Mouse (Mus musculus): Measurements from ENCODE around the gene Zfp512. TPM values are rescaled to one million over a fixed set of nuclear protein-coding genes. Genes with fewer than 3 reads are reported as not detected.
A peak's percentile ranks its signal among the peaks of the same experiment; 100 is the strongest.
"Not testable (repeated sequence)": the region's sequence is repeated elsewhere in the genome, so short reads cannot be mapped to it uniquely, and the experiment has no call there.

Zfp512 gene
- 93.9 and 100 TPM in 2 replicates for polyA plus RNA-seq (2016; fragmentation: Nextera tagmentation; extraction: Ambion mirVana)

- peak; percentile 99 for ATAC-seq (ENCODE audit: low FRiP score)
- Histone ChIP-seq H3K9me3 (no peaks in the 10 kb centered on the region), H3K36me3 (replicated peaks) (no peaks in the 10 kb centered on the region), H3K4me1 (peaks cover 14% of the 10 kb centered on the region), H3K27ac (no peak within 1 kb of the TSS), H3K4me3 (replicated peaks) (peak within 1 kb of the TSS; percentile 51), H3K4me2 (peak within 1 kb of the TSS; percentile 73), H3K27me3 (no peaks in the 10 kb centered on the region), H3K9ac (peak within 1 kb of the TSS; percentile 75)
- 6% methylated on average over 23 of the region's 23 CpGs for WGBS
These were observed at the start of gene Zfp512 for GRCm38 (mm10) chr5:31451878-31452561. Zfp512 (plus strand) TSS chr5:31452431.

DNA sequence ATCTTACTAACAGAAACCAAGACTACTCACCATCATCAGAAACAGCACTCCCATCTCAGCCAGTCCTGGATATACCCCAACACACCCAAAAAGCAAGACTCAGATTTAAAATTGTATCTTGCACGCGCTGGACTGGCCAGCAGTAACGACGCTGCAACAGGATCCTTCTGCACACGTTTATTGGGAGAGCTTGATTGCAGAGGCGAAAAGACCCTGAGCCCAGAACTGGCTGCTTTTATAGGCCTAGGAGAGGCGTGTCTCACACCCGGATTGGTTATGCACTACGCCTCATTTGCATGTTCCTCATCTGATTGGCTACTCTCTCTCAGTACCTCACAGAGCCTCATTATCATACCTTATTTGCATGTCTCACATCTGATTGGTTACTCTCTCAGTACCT lies 17.5 kb upstream of the Zfp512 start:
- not testable (repeated sequence) for H3K27ac ChIP-seq; H3K4me3 ChIP-seq (replicated peaks); H3K27me3 ChIP-seq; ATAC-seq (ENCODE audit: low FRiP score); H3K4me2 ChIP-seq; H3K9me3 ChIP-seq; H3K9ac ChIP-seq; H3K36me3 ChIP-seq (replicated peaks); H3K4me1 ChIP-seq
- WGBS = 91% methylated on average over 9 of the region's 9 CpGs

DNA sequence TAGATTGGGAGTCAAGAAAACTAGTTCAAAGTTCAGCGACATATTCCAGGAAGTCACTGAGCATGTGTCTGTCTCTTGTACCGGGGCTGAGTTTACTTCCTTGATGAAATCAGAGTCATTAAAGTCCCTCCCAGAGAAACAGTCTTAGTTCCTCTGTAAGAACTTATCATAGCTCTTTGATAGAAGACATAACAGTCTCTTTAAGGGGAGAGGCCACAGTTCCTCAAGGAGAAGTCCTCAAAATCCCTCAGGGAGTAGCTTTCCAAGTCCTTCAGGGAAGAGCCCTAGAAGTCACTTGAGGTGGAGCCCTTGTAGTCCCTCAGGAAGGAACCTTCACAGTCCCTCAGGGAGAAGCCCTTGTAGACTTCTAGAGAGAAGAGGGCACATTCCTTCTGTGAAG lies 895 bp upstream of the Zfp512 start:
- Histone ChIP-seq H3K27me3 (no peaks in the 10 kb centered on the region), H3K4me2 (no peak overlapping the region), H3K4me3 (replicated peaks) (no peak overlapping the region), H3K9ac (no peak overlapping the region), H3K4me1 (peaks cover 14% of the 10 kb centered on the region), H3K27ac (no peak overlapping the region), H3K36me3 (replicated peaks) (no peaks in the 10 kb centered on the region), H3K9me3 (no peaks in the 10 kb centered on the region)
- WGBS = 89% methylated on average over 2 of the region's 2 CpGs
- ATAC-seq (ENCODE audit: low FRiP score) = no peak

- Histone ChIP-seq H3K27ac (no peak overlapping the region), H3K9me3 (no peaks in the 10 kb centered on the region), H3K4me2 (peak overlapping the region; percentile 73), H3K4me3 (replicated peaks) (peak overlapping the region; percentile 51), H3K36me3 (replicated peaks) (no peaks in the 10 kb centered on the region), H3K4me1 (peaks cover 14% of the 10 kb centered on the region), H3K9ac (peak overlapping the region; percentile 75), H3K27me3 (no peaks in the 10 kb centered on the region)
- WGBS = 0% methylated on average over 11 of the region's 11 CpGs
- ATAC-seq (ENCODE audit: low FRiP score) = no peak; the same call in 1 of the 2 replicates
These were observed 289 bp downstream of the Zfp512 start for GRCm38 (mm10) chr5:31452562-31452878.

- no peaks in the 10 kb centered on the region for H3K27me3 ChIP-seq
- H3K4me1 ChIP-seq = peaks cover 14% of the 10 kb centered on the region
- H3K9me3 ChIP-seq = no peaks in the 10 kb centered on the region
- peak overlapping the region; percentile 73 for H3K4me2 ChIP-seq
- H3K9ac ChIP-seq = peak overlapping the region; percentile 75
- no peak overlapping the region for H3K27ac ChIP-seq
- no peak for ATAC-seq (ENCODE audit: low FRiP score)
- WGBS = 20% methylated on average over 7 of the region's 7 CpGs
- H3K4me3 ChIP-seq (replicated peaks) = peak overlapping the region; percentile 51
- H3K36me3 ChIP-seq (replicated peaks) = no peaks in the 10 kb centered on the region
These were observed 717 bp downstream of the Zfp512 start for GRCm38 (mm10) chr5:31452886-31453410.

- H3K27me3 ChIP-seq = no peaks in the 10 kb centered on the region
- no peak overlapping the region for H3K27ac ChIP-seq
- no peaks in the 10 kb centered on the region for H3K4me1 ChIP-seq
- no peaks in the 10 kb centered on the region for H3K9me3 ChIP-seq
- H3K4me2 ChIP-seq = no peak overlapping the region
- H3K36me3 ChIP-seq (replicated peaks) = peaks cover 74% of the 10 kb centered on the region
- no peak for ATAC-seq (ENCODE audit: low FRiP score)
- no peak overlapping the region for H3K4me3 ChIP-seq (replicated peaks)
- H3K9ac ChIP-seq = no peak overlapping the region
- WGBS = 96% methylated on average over 3 of the region's 3 CpGs
These were observed 15.6 kb downstream of the Zfp512 start for GRCm38 (mm10) chr5:31467798-31468197.

GRCm38 (mm10) chr5:31469711-31470110 lies 17.5 kb downstream of the Zfp512 start:
- no peak for ATAC-seq (ENCODE audit: low FRiP score)
- 92% methylated on average over 6 of the region's 6 CpGs for WGBS
- H3K36me3 ChIP-seq (replicated peaks) = peaks cover 91% of the 10 kb centered on the region
- no peak overlapping the region for H3K27ac ChIP-seq
- H3K9me3 ChIP-seq = no peaks in the 10 kb centered on the region
- no peak overlapping the region for H3K4me3 ChIP-seq (replicated peaks)
- no peaks in the 10 kb centered on the region for H3K27me3 ChIP-seq
- no peak overlapping the region for H3K4me2 ChIP-seq
- H3K4me1 ChIP-seq = no peaks in the 10 kb centered on the region
- no peak overlapping the region for H3K9ac ChIP-seq

GRCm38 (mm10) chr5:31470334-31470733 lies 18.1 kb downstream of the Zfp512 start:
- H3K4me3 ChIP-seq (replicated peaks) = no peak overlapping the region
- H3K9ac ChIP-seq = no peak overlapping the region
- no peak for ATAC-seq (ENCODE audit: low FRiP score)
- peaks cover 92% of the 10 kb centered on the region for H3K36me3 ChIP-seq (replicated peaks)
- no peaks in the 10 kb centered on the region for H3K4me1 ChIP-seq
- no peaks in the 10 kb centered on the region for H3K9me3 ChIP-seq
- H3K27ac ChIP-seq = no peak overlapping the region
- no peak overlapping the region for H3K4me2 ChIP-seq
- H3K27me3 ChIP-seq = no peaks in the 10 kb centered on the region
- 76% methylated on average over 7 of the region's 7 CpGs for WGBS

- Histone ChIP-seq H3K4me2 (no peak overlapping the region), H3K4me3 (replicated peaks) (no peak overlapping the region), H3K4me1 (no peaks in the 10 kb centered on the region), H3K9me3 (no peaks in the 10 kb centered on the region), H3K27ac (no peak overlapping the region), H3K36me3 (replicated peaks) (peaks cover 71% of the 10 kb centered on the region), H3K27me3 (no peaks in the 10 kb centered on the region), H3K9ac (no peak overlapping the region)
- no peak for ATAC-seq (ENCODE audit: low FRiP score)
- 97% methylated on average over 4 of the region's 4 CpGs for WGBS
These were observed 28.3 kb downstream of the Zfp512 start for GRCm38 (mm10) chr5:31480536-31480935.

DNA sequence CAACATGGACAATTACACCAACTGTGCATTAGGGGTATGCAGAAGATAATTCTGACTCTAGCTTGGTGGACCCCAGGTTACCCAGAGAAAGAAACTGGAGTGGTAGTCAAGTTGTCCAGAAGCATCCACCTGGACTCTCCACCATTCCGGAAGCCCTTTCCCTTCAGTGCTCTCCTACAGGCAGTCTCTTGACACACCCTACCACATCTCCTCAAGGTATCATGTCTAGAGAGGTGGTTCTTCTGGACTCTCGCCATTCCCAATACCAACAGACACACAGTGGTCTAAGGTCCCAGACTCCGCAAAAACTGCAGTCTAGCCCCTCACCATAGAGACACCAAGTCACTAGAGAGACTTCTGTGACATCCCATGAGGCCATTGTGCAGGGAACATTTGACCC lies 33.2 kb downstream of the Zfp512 start, which contains the start of gene 4930548H24Rik:
Gene 4930548H24Rik, plus strand, starts transcription at position 301 of the 400 bp plus-strand sequence.
- H3K4me3 ChIP-seq (replicated peaks) = no peak within 1 kb of the TSS
- no peak within 1 kb of the TSS for H3K27ac ChIP-seq
- WGBS = 96% methylated on average over 3 of the region's 3 CpGs
- no peak within 1 kb of the TSS for H3K4me2 ChIP-seq
- no peaks in the 10 kb centered on the region for H3K4me1 ChIP-seq
- H3K36me3 ChIP-seq (replicated peaks) = peaks cover 22% of the 10 kb centered on the region
- no peaks in the 10 kb centered on the region for H3K9me3 ChIP-seq
- ATAC-seq (ENCODE audit: low FRiP score) = no peak
- no peak within 1 kb of the TSS for H3K9ac ChIP-seq
- H3K27me3 ChIP-seq = no peaks in the 10 kb centered on the region

GRCm38 (mm10) chr5:31487889-31488288 lies 35.7 kb downstream of the Zfp512 start:
- Histone ChIP-seq H3K4me1 (no peaks in the 10 kb centered on the region), H3K27me3 (0 out of 2 replicates have a peak, but pooled peaks cover 4% of the 10 kb centered on the region), H3K9ac (no peak overlapping the region), H3K9me3 (no peaks in the 10 kb centered on the region), H3K27ac (no peak overlapping the region), H3K36me3 (replicated peaks) (no peaks in the 10 kb centered on the region; the same call in none of the 2 replicates), H3K4me3 (replicated peaks) (no peak overlapping the region), H3K4me2 (no peak overlapping the region)
- no peak for ATAC-seq (ENCODE audit: low FRiP score)
- 98% methylated on average over 3 of the region's 3 CpGs for WGBS

DNA sequence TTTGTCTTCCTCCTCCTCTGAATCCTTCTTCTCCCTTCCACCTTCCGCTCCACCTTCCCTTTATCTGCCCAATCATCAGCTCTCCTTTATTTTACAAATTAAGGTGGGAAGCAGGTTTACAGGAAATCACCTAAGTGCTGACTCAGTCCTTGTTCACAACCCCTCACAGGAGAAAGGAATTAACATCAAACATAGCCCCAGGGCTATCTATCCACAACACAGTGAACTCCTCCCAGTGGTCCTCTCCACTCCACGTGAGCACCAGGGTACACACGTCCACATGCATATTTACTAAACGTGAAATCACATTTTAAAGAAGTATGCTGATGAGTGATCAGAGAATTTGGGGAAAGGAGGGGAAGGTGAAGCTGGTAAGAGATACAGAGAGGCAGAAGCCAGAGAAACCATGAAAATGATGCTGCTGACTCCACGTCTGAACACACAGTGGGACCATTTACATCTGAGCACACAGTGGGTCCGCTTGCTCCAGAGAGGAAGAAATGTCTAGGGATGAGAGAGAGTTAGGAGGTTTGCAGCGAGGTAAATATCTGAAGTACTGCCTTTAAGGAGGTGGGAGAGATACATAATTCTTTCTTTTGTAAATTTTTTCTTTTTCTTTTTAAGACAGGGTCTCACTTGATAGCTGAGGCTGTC lies 37.0 kb downstream of the Zfp512 start:
- no peak for ATAC-seq (ENCODE audit: low FRiP score)
- WGBS = 78% methylated on average over 7 of the region's 7 CpGs
- H3K27me3 ChIP-seq = 0 out of 2 replicates have a peak, but pooled peaks cover 4% of the 10 kb centered on the region

More for the DNA sequence above, 37.0 kb downstream of the Zfp512 start:
- Histone ChIP-seq H3K4me3 (replicated peaks) (no peak overlapping the region), H3K9me3 (no peaks in the 10 kb centered on the region), H3K9ac (no peak overlapping the region), H3K4me1 (0 out of 2 replicates have a peak, but pooled peaks cover 2% of the 10 kb centered on the region), H3K27ac (no peak overlapping the region), H3K36me3 (replicated peaks) (no peaks in the 10 kb centered on the region; the same call in 1 of the 2 replicates), H3K4me2 (no peak overlapping the region)

Measured in forebrain, embryonic 12.5 days (tissue).